Mouse (Mus musculus) hindbrain, embryonic 14.5 days (tissue): ENCODE data around the gene Ptbp2. TPM values are rescaled to one million over a fixed set of nuclear protein-coding genes. Genes with fewer than 3 reads are reported as not detected.

Experiments used
- ATAC-seq: fragments of 200-750 bp; cut with Nextera tagmentation; 2 replicates; pipeline ENCODE4 v1.8.0; 2017; ENCODE audit warnings: moderate number of reproducible peaks, mild to moderate bottlenecking, moderate TSS enrichment, moderate library complexity; ENCODE audit not compliant: low FRiP score
- DNase-seq: peaks from one replicate; pipeline ENCODE4 v3.0.0-alpha.2; 2015; ENCODE audit warnings: low spot score
- H3K27ac ChIP-seq: fragments of 300-500 bp; sonication (generic); 2 replicates; pipeline ENCODE4 v1.5.1; 2014; ENCODE audit warnings: mild to moderate bottlenecking, moderate library complexity
- H3K27me3 ChIP-seq: fragments of 300-500 bp; sonication (generic); 2 replicates; pipeline ENCODE4 v1.6.1; 2014; ENCODE audit warnings: mild to moderate bottlenecking, low read length, mixed read lengths; ENCODE audit not compliant: control insufficient read depth, insufficient read depth
- H3K36me3 ChIP-seq: fragments of 300-500 bp; sonication (generic); replicated peaks from 2 replicates; pipeline ENCODE4 v1.6.1; 2014; ENCODE audit not compliant: control insufficient read depth, insufficient read depth
- H3K4me1 ChIP-seq: fragments of 300-500 bp; sonication (generic); replicated peaks from 2 replicates; pipeline ENCODE4 v1.6.1; 2014; ENCODE audit warnings: antibody characterized with exemption, low read length, mixed read lengths; ENCODE audit not compliant: control insufficient read depth, insufficient read depth
- H3K4me2 ChIP-seq: fragments of 300-500 bp; sonication (generic); replicated peaks from 2 replicates; pipeline ENCODE4 v1.6.1; 2014; ENCODE audit warnings: mild to moderate bottlenecking, moderate library complexity
- H3K4me3 ChIP-seq: fragments of 300-500 bp; sonication (generic); replicated peaks from 2 replicates; pipeline ENCODE4 v1.5.1; 2014; ENCODE audit warnings: mild to moderate bottlenecking, low read length
- H3K9ac ChIP-seq: fragments of 300-500 bp; sonication (generic); 2 replicates; pipeline ENCODE4 v1.6.1; 2014
- H3K9me3 ChIP-seq: fragments of 300-500 bp; sonication (generic); 2 replicates; pipeline ENCODE4 v1.6.1; 2016; ENCODE audit warnings: low read length; ENCODE audit not compliant: control insufficient read depth
- WGBS: fragments of 180-500 bp; shearing (Covaris S2); extraction: QIAGEN DNeasy Blood & Tissue Kit; methylation state at CpG from one replicate; pipeline ENCODE4 v1.1.7; 2014; 5-methylcytosine and 5-hydroxymethylcytosine counted together
- microRNA-seq: library from miRNA; unstranded; fragments of <30 nt; microRNA quantifications from one replicate; pipeline ENCODE4, GENCODE M21; 2016
- polyA plus RNA-seq: library from polyadenylated mRNA; unstranded; fragments of >200 nt; fragmentation: Nextera tagmentation; extraction: Ambion mirVana; gene quantifications from 2 replicates; pipeline ENCODE4 v1.2.1, GENCODE M21; 2014

Ptbp2 gene
- polyA plus RNA-seq, 1 experiment from 2014 or later, result 287 TPM

DNA sequence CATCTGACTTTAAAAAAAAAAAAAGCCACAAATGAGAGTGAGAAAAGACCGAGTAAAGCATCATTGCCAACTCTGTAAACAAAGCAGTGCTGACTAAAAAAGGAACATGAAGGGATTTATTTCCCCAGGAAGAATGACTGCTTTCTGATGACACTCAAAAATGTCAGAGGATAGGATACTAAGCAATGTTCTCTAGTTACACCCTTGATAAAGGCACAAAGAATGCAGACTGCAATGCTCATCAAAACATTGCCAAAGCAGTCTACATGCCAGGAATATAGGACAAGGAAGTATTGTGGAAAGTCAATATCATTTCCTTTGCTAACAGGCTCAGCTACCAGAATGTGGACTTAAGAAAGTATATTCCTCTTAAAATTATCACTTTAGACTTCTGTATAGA is 38.5 kb downstream of the Ptbp2 start:
- ATAC-seq, result no peak
- no peak overlapping the region for H3K27ac ChIP-seq
- H3K9me3 ChIP-seq, result no peaks in the 10 kb centered on the region
- H3K9ac ChIP-seq, result no peak overlapping the region
- no peaks in the 10 kb centered on the region for H3K27me3 ChIP-seq
- no peak overlapping the region for H3K4me2 ChIP-seq
- peaks cover 35% of the 10 kb centered on the region for H3K36me3 ChIP-seq
- H3K4me3 ChIP-seq, result no peak overlapping the region
- WGBS, result 59% methylated on average over 1 of the region's 1 CpGs
- no peaks in the 10 kb centered on the region for H3K4me1 ChIP-seq
- no peak for DNase-seq

- Histone ChIP-seq H3K27ac (no peak overlapping the region), H3K9ac (no peak overlapping the region), H3K4me3 (no peak overlapping the region), H3K9me3 (no peaks in the 10 kb centered on the region), H3K36me3 (peaks cover 28% of the 10 kb centered on the region), H3K4me1 (no peaks in the 10 kb centered on the region), H3K4me2 (no peak overlapping the region), H3K27me3 (no peaks in the 10 kb centered on the region)
- ATAC-seq, result no peak
- no peak for DNase-seq
- 72% methylated on average over 2 of the region's 2 CpGs for whole genome bisulfite sequencing
Measured at GRCm38 (mm10) chr3:119729863-119730262, 54.4 kb downstream of the Ptbp2 start.

DNA sequence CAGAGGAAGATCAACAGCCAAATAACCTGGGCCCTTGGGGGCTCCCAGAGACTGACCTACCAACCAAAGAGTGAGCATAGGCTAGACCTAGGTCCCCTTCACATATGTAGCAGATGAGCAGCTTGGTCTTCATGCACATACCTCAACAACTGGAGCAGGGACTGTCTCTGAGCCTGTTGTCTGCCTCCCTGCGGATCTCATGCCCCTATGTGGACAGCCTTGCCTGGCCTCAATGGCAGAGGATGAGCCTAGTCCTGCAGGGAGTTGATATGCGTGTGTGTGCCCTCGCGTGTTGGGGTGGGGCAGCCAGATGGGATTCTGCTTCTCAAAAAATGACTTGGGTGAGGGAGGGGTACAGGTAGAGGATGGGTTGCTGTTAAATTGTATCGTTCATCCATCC is 72.2 kb downstream of the Ptbp2 start:
- DNase-seq (no peak), ATAC-seq (0 out of 2 replicates have a peak, but pooled peaks have one; percentile 24)
- Histone ChIP-seq H3K9ac (no peak overlapping the region), H3K9me3 (no peaks in the 10 kb centered on the region), H3K27me3 (no peaks in the 10 kb centered on the region), H3K27ac (no peak overlapping the region), H3K4me2 (no peak overlapping the region), H3K4me3 (no peak overlapping the region), H3K4me1 (no peaks in the 10 kb centered on the region), H3K36me3 (peaks cover 8% of the 10 kb centered on the region; the same call in 1 of the 2 replicates)
- WGBS, result 97% methylated on average over 5 of the region's 5 CpGs

- Histone ChIP-seq H3K36me3 (peaks cover 3% of the 10 kb centered on the region; the same call in 1 of the 2 replicates), H3K9ac (no peak overlapping the region), H3K27ac (no peak overlapping the region), H3K4me1 (no peaks in the 10 kb centered on the region), H3K9me3 (no peaks in the 10 kb centered on the region), H3K4me2 (no peak overlapping the region), H3K4me3 (no peak overlapping the region), H3K27me3 (no peaks in the 10 kb centered on the region)
- ATAC-seq (no peak), DNase-seq (no peak)
- WGBS, result 97% methylated on average over 3 of the region's 3 CpGs
Measured at GRCm38 (mm10) chr3:119711503-119711902, 72.8 kb downstream of the Ptbp2 start.

DNA sequence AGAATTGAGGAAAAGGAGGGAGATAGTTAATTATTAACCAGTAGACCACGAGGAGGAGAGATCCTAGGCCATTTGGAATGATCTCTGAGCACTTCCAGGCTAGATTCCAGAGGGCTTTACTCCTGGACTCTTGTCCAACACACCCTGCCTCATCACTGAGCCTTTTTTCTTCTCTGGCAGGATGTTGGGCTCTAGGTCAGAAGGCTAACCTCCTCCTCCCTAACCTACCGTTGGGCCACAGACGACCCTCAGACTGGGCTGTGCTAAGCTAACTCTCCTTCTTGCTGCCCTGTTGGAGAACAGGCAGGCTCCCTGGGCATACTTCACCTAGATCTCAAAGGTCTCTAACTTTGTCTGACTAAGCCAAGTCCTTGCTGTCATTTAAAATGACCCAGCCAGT is 82.8 kb downstream of the Ptbp2 start:
- no peak overlapping the region for H3K9ac ChIP-seq
- no peak for DNase-seq
- H3K27me3 ChIP-seq, result no peaks in the 10 kb centered on the region
- H3K36me3 ChIP-seq, result no peaks in the 10 kb centered on the region
- no peak overlapping the region for H3K4me2 ChIP-seq
- H3K4me3 ChIP-seq, result no peak overlapping the region
- no peaks in the 10 kb centered on the region for H3K4me1 ChIP-seq
- 67% methylated on average over 3 of the region's 3 CpGs for WGBS
- no peak overlapping the region for H3K27ac ChIP-seq
- no peaks in the 10 kb centered on the region for H3K9me3 ChIP-seq
- no peak for ATAC-seq

- Histone ChIP-seq H3K9me3 (no peaks in the 10 kb centered on the region), H3K9ac (no peak overlapping the region), H3K27ac (no peak overlapping the region), H3K36me3 (no peaks in the 10 kb centered on the region), H3K4me1 (no peaks in the 10 kb centered on the region), H3K27me3 (no peaks in the 10 kb centered on the region), H3K4me2 (no peak overlapping the region), H3K4me3 (no peak overlapping the region)
- 47% methylated on average over 6 of the region's 6 CpGs for WGBS
- ATAC-seq (no peak), DNase-seq (no peak)
Measured at GRCm38 (mm10) chr3:119684741-119685140, 99.5 kb downstream of the Ptbp2 start.

Small RNAs within 50 kb of the gene (microRNA-seq; reads per million reads assigned to microRNA genes)
- not detected for gene Gm24744
